Mouse (Mus musculus) cerebellum, adult (tissue): ENCODE data around the gene Duox1.
"Not testable (repeated sequence)": the region's sequence is repeated elsewhere in the genome, so short reads cannot be mapped to it uniquely, and the experiment has no call there.

Source experiments
- ATAC-seq: cut with Nextera tagmentation; 2 replicates; pipeline ENCODE4 v1.9.2; 2017; ENCODE audit warnings: mild to moderate bottlenecking, moderate library complexity, mixed read lengths; ENCODE audit not compliant: insufficient number of reproducible peaks, low FRiP score, low TSS enrichment

The Duox1 gene

DNA sequence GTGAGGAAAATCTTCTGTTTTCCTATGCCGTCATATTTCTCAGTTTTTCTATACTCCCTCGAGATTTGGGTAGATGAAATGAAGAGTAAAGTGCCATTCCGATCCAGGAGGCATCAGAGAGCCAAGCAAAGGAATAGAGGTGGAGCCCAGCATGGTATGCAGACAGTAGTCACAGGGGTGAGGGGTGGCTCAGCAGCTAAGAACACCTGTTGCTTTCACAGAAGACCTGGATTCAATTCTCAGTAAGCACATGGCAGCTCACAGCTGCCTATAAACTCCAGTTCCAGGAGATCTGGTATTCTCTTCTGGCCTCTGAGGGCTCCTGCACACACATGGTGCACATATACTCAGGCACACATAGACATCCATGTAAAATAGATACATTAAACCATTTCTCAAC, 56.6 kb downstream of the Duox1 start:
- ATAC-seq = no peak

GRCm38 (mm10) chr2:122372541-122372940, 57.1 kb downstream of the Duox1 start:
- no peak for ATAC-seq

- no peak for ATAC-seq
These were observed 58.5 kb downstream of the Duox1 start for GRCm38 (mm10) chr2:122374012-122374411.

GRCm38 (mm10) chr2:122374666-122375331, 59.3 kb downstream of the Duox1 start:
- no peak for ATAC-seq

GRCm38 (mm10) chr2:122375391-122375991, 60.0 kb downstream of the Duox1 start:
- ATAC-seq = peak; percentile 77

- ATAC-seq = peak; percentile 4; the same call in 1 of the 2 replicates
These were observed 60.6 kb downstream of the Duox1 start for GRCm38 (mm10) chr2:122376041-122376561.

- peak; percentile 43 for ATAC-seq
These were observed 61.8 kb downstream of the Duox1 start for GRCm38 (mm10) chr2:122377215-122377674.

GRCm38 (mm10) chr2:122377751-122378246, 62.3 kb downstream of the Duox1 start:
- peak; percentile 38; the same call in 1 of the 2 replicates for ATAC-seq

DNA sequence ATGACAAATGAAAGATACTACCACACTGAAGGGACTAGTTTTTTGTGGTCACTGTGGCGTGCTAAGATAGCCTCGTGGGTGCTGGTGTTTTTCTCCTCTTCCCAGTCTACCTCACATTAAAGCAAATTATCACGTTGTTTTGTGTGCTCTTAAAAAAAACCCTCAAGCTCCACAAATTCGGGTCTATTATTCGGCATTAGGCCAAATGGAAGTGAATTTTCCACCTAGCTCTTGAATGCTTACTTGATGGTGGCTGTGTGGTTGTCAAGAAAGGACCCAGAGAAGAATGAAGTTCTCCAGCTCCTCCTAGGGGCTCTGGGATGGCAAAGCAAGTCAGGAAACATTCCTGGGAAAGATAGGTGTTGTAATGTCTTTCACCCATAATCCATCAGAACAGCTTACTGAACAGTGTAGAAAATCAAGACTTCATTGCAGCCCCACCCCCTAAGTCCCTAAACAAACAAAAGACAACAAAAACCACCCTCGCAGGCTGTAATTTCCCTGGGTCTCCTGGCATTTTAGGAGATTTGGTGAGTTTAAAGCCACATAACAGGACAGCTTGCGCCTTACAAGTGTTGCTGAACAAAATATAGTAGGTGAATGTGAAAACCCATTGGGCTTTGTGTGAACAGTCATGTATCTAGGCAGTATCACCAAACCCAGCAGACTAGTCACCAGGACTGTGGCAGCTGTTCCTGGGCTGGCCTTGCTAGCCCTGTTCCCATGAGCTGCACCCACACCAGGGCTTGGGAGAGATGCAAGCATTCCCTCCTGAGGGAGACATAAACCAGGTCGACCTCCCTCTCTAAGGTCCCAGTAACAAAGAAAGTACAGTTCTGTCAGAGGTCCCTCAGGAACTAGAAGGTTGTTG, 63.2 kb downstream of the Duox1 start:
- ATAC-seq = no peak

GRCm38 (mm10) chr2:122379292-122379650, 63.8 kb downstream of the Duox1 start:
- ATAC-seq = no peak

- ATAC-seq = no peak
These were observed 65.4 kb downstream of the Duox1 start for GRCm38 (mm10) chr2:122380768-122381311.

- no peak for ATAC-seq
These were observed 66.0 kb downstream of the Duox1 start for GRCm38 (mm10) chr2:122381329-122382103.

DNA sequence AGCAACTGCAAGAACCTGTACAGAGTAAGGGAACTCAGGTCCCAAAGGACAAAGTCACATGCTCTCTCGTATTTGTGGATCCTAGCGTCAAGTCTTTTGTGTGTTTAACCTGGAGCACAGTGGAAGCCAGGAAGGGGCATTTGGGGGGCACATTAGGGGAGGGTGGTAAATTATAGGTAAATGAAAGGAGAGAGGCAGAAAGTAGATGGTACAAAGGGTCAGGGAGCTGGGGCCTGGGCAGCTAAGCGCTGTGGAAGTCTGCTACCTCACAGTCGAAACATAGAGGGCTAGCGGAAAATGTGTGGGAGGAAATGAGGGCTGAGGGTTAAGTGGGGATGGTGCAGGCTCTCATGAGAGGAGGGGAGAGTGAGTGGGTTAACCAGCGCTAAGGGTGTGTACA, 66.6 kb downstream of the Duox1 start:
- no peak for ATAC-seq

DNA sequence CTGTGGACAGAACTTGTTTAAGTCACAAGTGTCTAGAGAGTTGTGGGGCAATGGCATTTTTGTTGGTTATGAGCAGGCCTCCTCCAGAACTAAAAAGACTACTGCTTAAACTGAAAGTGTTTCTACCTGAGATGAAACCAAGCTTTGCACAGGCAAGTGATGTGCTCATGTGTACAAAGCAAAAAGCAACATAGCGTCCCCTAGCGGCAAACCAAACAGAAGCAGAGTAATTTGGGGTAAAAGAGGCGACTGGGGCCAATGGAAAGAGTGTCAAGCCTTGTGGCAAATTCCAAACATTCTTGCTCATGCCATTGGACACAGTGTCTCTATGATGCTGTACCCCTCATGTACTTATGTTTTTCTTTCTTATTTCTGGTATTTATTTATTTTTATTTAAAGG, 69.6 kb downstream of the Duox1 start:
- no peak for ATAC-seq

DNA sequence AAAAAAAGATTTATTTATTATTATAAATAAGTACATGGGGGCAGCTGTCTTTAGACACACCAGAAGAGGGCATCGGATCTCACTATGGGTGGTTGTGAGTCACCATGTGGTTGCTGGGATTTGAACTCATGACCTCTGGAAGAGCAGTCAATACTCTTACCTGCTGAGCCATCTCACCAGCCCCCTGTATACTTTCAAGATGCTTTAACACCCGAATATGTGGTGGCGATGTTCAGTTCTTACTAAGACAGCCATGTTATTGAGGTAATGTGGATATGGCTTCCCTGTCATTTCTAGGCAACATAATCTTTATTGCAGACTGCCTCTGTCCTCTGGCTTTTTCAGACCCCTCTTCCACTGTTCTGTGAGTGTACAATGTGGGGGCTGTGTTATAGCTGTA, 71.7 kb downstream of the Duox1 start:
- ATAC-seq = not testable (repeated sequence)

DNA sequence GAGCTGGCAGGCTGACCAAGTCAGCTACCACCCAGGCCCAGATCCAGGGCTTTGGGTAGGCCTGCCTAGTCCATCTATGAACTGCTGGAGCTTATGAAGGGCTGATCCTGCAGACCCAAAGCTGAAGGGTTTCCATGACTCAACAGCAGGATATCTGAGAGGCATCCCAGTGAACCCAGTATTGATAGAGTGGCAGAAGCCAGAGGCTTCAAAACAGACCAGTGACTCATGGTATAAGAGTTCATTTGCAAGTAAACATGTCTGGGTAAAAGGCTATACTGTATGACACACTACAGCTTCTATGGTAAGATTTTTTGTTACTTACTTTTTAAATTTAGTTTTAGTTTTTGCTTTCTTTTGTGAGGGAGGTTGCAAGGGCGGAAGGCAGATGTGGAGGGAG, 80.7 kb downstream of the Duox1 start:
- no peak for ATAC-seq
